Mouse (Mus musculus) limb, embryonic 11.5 days (tissue): Measurements from ENCODE around the gene Kdm4a. TPM values are rescaled to one million over a fixed set of nuclear protein-coding genes. Genes with fewer than 3 reads are reported as not detected.

Source experiments
- ATAC-seq: fragments of 200-750 bp; cut with Nextera tagmentation; 2 replicates; pipeline ENCODE4 v1.8.0; 2017; ENCODE audit warnings: low read depth; ENCODE audit not compliant: insufficient number of reproducible peaks, low FRiP score, low TSS enrichment
- DNase-seq: peaks from one replicate; pipeline ENCODE4 v3.0.0-alpha.2; 2015; ENCODE audit warnings: low spot score
- H3K27ac ChIP-seq: fragments of 300-500 bp; sonication (generic); replicated peaks from 2 replicates; pipeline ENCODE4 v1.5.1; 2014; ENCODE audit warnings: low read depth, mild to moderate bottlenecking, low read length
- H3K27me3 ChIP-seq: fragments of 300-500 bp; sonication (generic); 2 replicates; pipeline ENCODE4 v1.6.1; 2014; ENCODE audit warnings: mild to moderate bottlenecking, low read length, mixed read lengths; ENCODE audit not compliant: control insufficient read depth, insufficient read depth
- H3K36me3 ChIP-seq: fragments of 300-500 bp; sonication (generic); 2 replicates; pipeline ENCODE4 v1.6.1; 2014; ENCODE audit warnings: mild to moderate bottlenecking, low read length, moderate library complexity, mixed read lengths; ENCODE audit not compliant: control insufficient read depth, insufficient read depth
- H3K4me1 ChIP-seq: fragments of 300-500 bp; sonication (generic); 2 replicates; pipeline ENCODE4 v1.6.1; 2014; ENCODE audit warnings: low read length, mixed read lengths; ENCODE audit not compliant: control insufficient read depth, insufficient read depth
- H3K4me2 ChIP-seq: fragments of 300-500 bp; sonication (generic); 2 replicates; pipeline ENCODE4 v1.6.1; 2014; ENCODE audit warnings: low read depth, mild to moderate bottlenecking, moderate library complexity; ENCODE audit not compliant: severe bottlenecking
- H3K4me3 ChIP-seq: fragments of 300-500 bp; sonication (generic); 2 replicates; pipeline ENCODE4 v1.5.1; 2014; ENCODE audit warnings: low read depth, low read length
- H3K9ac ChIP-seq: fragments of 300-500 bp; sonication (generic); 2 replicates; pipeline ENCODE4 v1.6.1; 2014; ENCODE audit warnings: mild to moderate bottlenecking, low read length
- H3K9me3 ChIP-seq: fragments of 300-500 bp; sonication (generic); 2 replicates; pipeline ENCODE4 v1.6.1; 2016; ENCODE audit warnings: low read length; ENCODE audit not compliant: control insufficient read depth
- WGBS: fragments of 180-500 bp; shearing (Covaris S2); extraction: QIAGEN DNeasy Blood & Tissue Kit; methylation state at CpG from one replicate; pipeline ENCODE4 v1.1.7; 2014; 5-methylcytosine and 5-hydroxymethylcytosine counted together
- polyA plus RNA-seq: library from polyadenylated mRNA; unstranded; fragments of >200 nt; fragmentation: Nextera tagmentation; extraction: Ambion mirVana; gene quantifications from 2 replicates; pipeline ENCODE4 v1.2.1, GENCODE M21; 2014

The Kdm4a gene
- polyA plus RNA-seq, 1 experiment from 2014 or later, result 63.9 TPM

GRCm38 (mm10) chr4:118149956-118150680, 29.7 kb downstream of the Kdm4a start:
- no peaks in the 10 kb centered on the region for H3K9me3 ChIP-seq
- H3K4me1 ChIP-seq, result no peaks in the 10 kb centered on the region
- no peak overlapping the region for H3K4me2 ChIP-seq
- DNase-seq, result no peak
- WGBS, result 83% methylated on average over 14 of the region's 14 CpGs
- no peak overlapping the region for H3K4me3 ChIP-seq
- no peak overlapping the region for H3K9ac ChIP-seq
- peaks cover 44% of the 10 kb centered on the region for H3K36me3 ChIP-seq
- H3K27ac ChIP-seq, result no peak overlapping the region
- no peaks in the 10 kb centered on the region for H3K27me3 ChIP-seq
- no peak for ATAC-seq

DNA sequence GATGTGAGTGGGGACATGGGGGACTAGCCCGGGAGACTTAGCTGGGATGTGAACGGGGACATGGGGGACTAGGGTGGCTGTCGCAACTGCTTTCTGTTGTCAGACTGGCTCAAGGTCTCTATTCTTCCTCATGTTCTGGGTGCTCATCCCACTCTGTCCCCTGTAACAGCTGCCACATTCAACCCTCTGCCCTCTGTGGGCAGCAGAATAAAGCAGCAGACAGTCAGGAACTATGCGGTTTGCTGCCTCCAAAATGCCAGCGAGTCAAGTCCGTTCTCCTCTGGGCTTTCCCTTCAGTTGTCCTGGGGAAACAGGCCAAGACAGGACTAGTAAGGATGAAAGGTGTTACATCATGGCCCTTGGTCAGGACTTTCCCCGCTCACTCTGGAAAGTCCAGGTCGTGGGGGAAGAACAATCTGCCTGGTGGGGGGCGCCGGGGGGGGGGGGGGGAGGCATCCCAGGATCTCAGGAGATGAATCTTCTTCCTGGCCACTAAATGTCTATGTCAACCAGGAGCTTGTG, 30.7 kb downstream of the Kdm4a start:
- H3K9ac ChIP-seq, result no peak overlapping the region
- no peaks in the 10 kb centered on the region for H3K4me1 ChIP-seq

GRCm38 (mm10) chr4:118148317-118148687, 31.5 kb downstream of the Kdm4a start:
- peaks cover 51% of the 10 kb centered on the region for H3K36me3 ChIP-seq
- no peaks in the 10 kb centered on the region for H3K9me3 ChIP-seq
- H3K4me1 ChIP-seq, result no peaks in the 10 kb centered on the region
- H3K9ac ChIP-seq, result no peak overlapping the region
- no peak overlapping the region for H3K4me3 ChIP-seq
- no peaks in the 10 kb centered on the region for H3K27me3 ChIP-seq
- ATAC-seq (no peak), DNase-seq (no peak)
- no peak overlapping the region for H3K4me2 ChIP-seq
- H3K27ac ChIP-seq, result no peak overlapping the region
- 53% methylated on average over 10 of the region's 10 CpGs for WGBS

More for the DNA sequence above, 30.7 kb downstream of the Kdm4a start:
- Histone ChIP-seq H3K4me3 (no peak overlapping the region), H3K27me3 (no peaks in the 10 kb centered on the region), H3K4me2 (no peak overlapping the region), H3K9me3 (no peaks in the 10 kb centered on the region), H3K27ac (no peak overlapping the region), H3K36me3 (peaks cover 46% of the 10 kb centered on the region)
- no peak for ATAC-seq
- WGBS, result 86% methylated on average over 10 of the region's 10 CpGs
- DNase-seq, result no peak

DNA sequence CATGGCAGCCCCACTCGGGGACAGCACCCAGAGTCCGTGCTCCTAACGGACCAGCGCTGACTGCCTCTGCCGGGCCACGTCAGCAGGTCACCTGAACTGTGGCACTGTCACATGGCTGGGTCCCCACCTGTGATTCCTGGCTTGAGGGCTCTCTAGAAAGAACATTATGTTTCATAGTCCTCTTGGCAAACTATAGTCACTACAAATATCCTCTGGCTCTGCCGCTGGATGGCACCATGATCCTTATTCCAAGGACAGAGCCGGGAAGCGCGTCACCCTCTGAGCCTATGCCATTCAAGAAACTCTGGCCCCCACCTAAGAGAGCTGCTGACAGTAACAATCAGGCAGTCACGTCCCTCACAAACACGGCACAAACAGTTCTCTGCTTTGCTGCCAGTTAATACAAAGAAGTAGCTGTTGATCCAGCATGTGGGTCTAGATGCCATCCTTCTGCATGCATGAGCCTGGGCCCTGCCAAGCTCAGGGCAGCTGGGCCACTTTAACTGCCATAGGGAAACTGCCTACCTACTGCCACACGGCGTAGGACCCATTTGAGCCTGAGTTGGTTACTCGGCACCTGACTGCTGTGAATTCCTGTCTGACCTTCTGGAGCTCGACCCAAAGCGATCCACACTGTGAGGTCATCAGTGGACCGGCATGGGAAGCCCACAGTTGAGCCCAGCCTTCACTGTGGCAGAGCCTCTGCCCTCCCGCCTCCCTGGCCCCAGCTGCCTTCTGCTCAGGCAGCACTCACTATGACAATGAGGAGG, 32.1 kb downstream of the Kdm4a start:
- no peaks in the 10 kb centered on the region for H3K9me3 ChIP-seq
- no peak overlapping the region for H3K4me2 ChIP-seq
- no peaks in the 10 kb centered on the region for H3K27me3 ChIP-seq
- H3K27ac ChIP-seq, result no peak overlapping the region
- ATAC-seq, result no peak
- no peaks in the 10 kb centered on the region for H3K4me1 ChIP-seq
- WGBS, result 94% methylated on average over 19 of the region's 19 CpGs
- DNase-seq, result no peak
- H3K9ac ChIP-seq, result no peak overlapping the region
- H3K4me3 ChIP-seq, result no peak overlapping the region
- H3K36me3 ChIP-seq, result peaks cover 47% of the 10 kb centered on the region

- Histone ChIP-seq H3K9me3 (no peaks in the 10 kb centered on the region), H3K27me3 (no peaks in the 10 kb centered on the region), H3K9ac (no peak overlapping the region), H3K4me1 (no peaks in the 10 kb centered on the region), H3K27ac (no peak overlapping the region), H3K4me3 (no peak overlapping the region), H3K36me3 (peaks cover 47% of the 10 kb centered on the region), H3K4me2 (no peak overlapping the region)
- ATAC-seq (no peak), DNase-seq (no peak)
- 94% methylated on average over 10 of the region's 10 CpGs for WGBS
Observed at GRCm38 (mm10) chr4:118147090-118147489, 32.8 kb downstream of the Kdm4a start.

DNA sequence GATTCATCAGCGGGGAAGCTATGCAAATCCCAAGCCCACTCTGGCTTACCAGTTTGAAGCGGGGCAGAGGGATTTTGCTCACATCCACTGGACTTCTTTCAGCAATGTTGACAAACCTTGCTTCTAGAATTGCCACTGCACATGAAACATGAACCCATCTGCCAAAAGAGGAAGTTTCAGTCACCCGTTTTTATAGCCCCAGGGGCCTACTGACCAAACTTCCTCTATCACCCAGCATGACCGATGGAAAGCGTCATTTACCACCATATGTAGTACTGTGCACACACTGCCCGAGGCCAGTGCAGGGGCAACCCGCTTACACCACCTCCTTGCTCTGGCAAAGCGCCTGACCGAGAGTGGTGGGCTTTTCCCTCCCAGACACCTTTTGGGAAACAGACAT, 35.5 kb downstream of the Kdm4a start:
- 80% methylated on average over 9 of the region's 9 CpGs for WGBS
- ATAC-seq, result no peak
- Histone ChIP-seq H3K27ac (no peak overlapping the region), H3K9me3 (no peaks in the 10 kb centered on the region), H3K36me3 (peaks cover 48% of the 10 kb centered on the region), H3K4me3 (no peak overlapping the region), H3K4me2 (no peak overlapping the region), H3K9ac (no peak overlapping the region), H3K4me1 (no peaks in the 10 kb centered on the region), H3K27me3 (no peaks in the 10 kb centered on the region)
- DNase-seq, result no peak

- no peaks in the 10 kb centered on the region for H3K9me3 ChIP-seq
- H3K4me1 ChIP-seq, result no peaks in the 10 kb centered on the region
- no peak overlapping the region for H3K4me2 ChIP-seq
- no peak for ATAC-seq
- DNase-seq, result no peak
- H3K9ac ChIP-seq, result no peak overlapping the region
- 94% methylated on average over 7 of the region's 7 CpGs for WGBS
- H3K27ac ChIP-seq, result no peak overlapping the region
- H3K27me3 ChIP-seq, result no peaks in the 10 kb centered on the region
- H3K36me3 ChIP-seq, result peaks cover 47% of the 10 kb centered on the region
- no peak overlapping the region for H3K4me3 ChIP-seq
Observed at GRCm38 (mm10) chr4:118143679-118144078, 36.2 kb downstream of the Kdm4a start.

DNA sequence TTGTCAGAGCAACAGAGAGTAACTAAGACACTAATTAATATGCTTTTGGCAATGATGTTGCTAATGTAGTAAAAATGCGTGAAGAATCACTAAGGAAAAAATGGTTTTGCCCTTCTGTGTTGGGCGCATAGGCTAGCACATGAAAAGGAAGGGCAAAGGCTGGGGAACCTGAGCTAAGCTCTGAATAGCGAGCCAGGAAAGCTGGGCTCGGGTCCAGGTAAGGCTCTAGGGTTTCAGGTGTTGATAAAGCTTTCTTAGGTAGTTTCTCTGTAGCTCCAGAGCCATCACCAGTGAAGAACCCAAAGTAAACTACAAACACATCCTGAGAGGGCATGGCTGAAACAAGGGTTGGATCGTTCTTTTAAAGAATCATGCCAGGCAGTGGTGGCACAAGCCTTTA, 38.3 kb downstream of the Kdm4a start:
- no peak for ATAC-seq
- H3K27me3 ChIP-seq, result no peaks in the 10 kb centered on the region
- H3K4me1 ChIP-seq, result no peaks in the 10 kb centered on the region
- no peak overlapping the region for H3K9ac ChIP-seq
- H3K4me3 ChIP-seq, result no peak overlapping the region
- peaks cover 45% of the 10 kb centered on the region for H3K36me3 ChIP-seq
- H3K4me2 ChIP-seq, result no peak overlapping the region
- no peak for DNase-seq
- no peak overlapping the region for H3K27ac ChIP-seq
- H3K9me3 ChIP-seq, result no peaks in the 10 kb centered on the region
- 92% methylated on average over 5 of the region's 5 CpGs for WGBS
